Mouse (Mus musculus): ENCODE measurements around the gene Nckap5l. TPM values are rescaled to one million over a fixed set of nuclear protein-coding genes. Genes with fewer than 3 reads are reported as not detected.

Gene Nckap5l
- polyA plus RNA-seq, 1 experiment: 48.6 TPM

GRCm38 (mm10) chr15:99445567-99445966 is 12.0 kb downstream of the Nckap5l start:
- no peak for TF ChIP-seq POLR2A (IDR thresholded peaks at IDR 0.05; ENCODE audit: control insufficient read depth, extremely low read depth, insufficient read depth, low read length, poor library complexity)
- no peak for TF ChIP-seq CTCF (IDR thresholded peaks at IDR 0.05; ENCODE audit: borderline replicate concordance, control insufficient read depth, extremely low read depth, insufficient read depth, low read length, poor library complexity)
- no peak for DNase-seq
- Histone ChIP-seq H3K27me3 (ENCODE audit: control insufficient read depth, insufficient read depth, low read length) (no peaks in the 10 kb centered on the region), H3K27ac (ENCODE audit: control insufficient read depth, insufficient read depth, low read length) (no peak overlapping the region), H3K4me1 (replicated peaks; ENCODE audit: control insufficient read depth, insufficient read depth, low read length) (peaks cover 13% of the 10 kb centered on the region), H3K36me3 (ENCODE audit: control insufficient read depth, insufficient read depth, low read length) (no peaks in the 10 kb centered on the region), H3K4me3 (ENCODE audit: control insufficient read depth, insufficient read depth, low read length) (no peak overlapping the region)
- WGBS: 89% methylated on average over 6 of the region's 6 CpGs

- TF ChIP-seq POLR2A (IDR thresholded peaks at IDR 0.05; ENCODE audit: control insufficient read depth, extremely low read depth, insufficient read depth, low read length, poor library complexity): no peak
- no peak for TF ChIP-seq CTCF (IDR thresholded peaks at IDR 0.05; ENCODE audit: borderline replicate concordance, control insufficient read depth, extremely low read depth, insufficient read depth, low read length, poor library complexity)
- Histone ChIP-seq H3K4me3 (ENCODE audit: control insufficient read depth, insufficient read depth, low read length) (no peak overlapping the region), H3K27me3 (ENCODE audit: control insufficient read depth, insufficient read depth, low read length) (no peaks in the 10 kb centered on the region), H3K27ac (ENCODE audit: control insufficient read depth, insufficient read depth, low read length) (no peak overlapping the region), H3K4me1 (replicated peaks; ENCODE audit: control insufficient read depth, insufficient read depth, low read length) (peaks cover 8% of the 10 kb centered on the region), H3K36me3 (ENCODE audit: control insufficient read depth, insufficient read depth, low read length) (no peaks in the 10 kb centered on the region)
- 85% methylated on average over 7 of the region's 7 CpGs for WGBS
- no peak for DNase-seq
These were observed 15.2 kb downstream of the Nckap5l start for GRCm38 (mm10) chr15:99442358-99442757.

GRCm38 (mm10) chr15:99440816-99441457 is 16.6 kb downstream of the Nckap5l start:
- no peak overlapping the region for H3K4me3 ChIP-seq (ENCODE audit: control insufficient read depth, insufficient read depth, low read length)
- no peak for DNase-seq
- H3K36me3 ChIP-seq (ENCODE audit: control insufficient read depth, insufficient read depth, low read length): no peaks in the 10 kb centered on the region
- 92% methylated on average over 8 of the region's 8 CpGs for WGBS
- no peaks in the 10 kb centered on the region for H3K27me3 ChIP-seq (ENCODE audit: control insufficient read depth, insufficient read depth, low read length)
- TF ChIP-seq CTCF (IDR thresholded peaks at IDR 0.05; ENCODE audit: borderline replicate concordance, control insufficient read depth, extremely low read depth, insufficient read depth, low read length, poor library complexity) (no peak), POLR2A (IDR thresholded peaks at IDR 0.05; ENCODE audit: control insufficient read depth, extremely low read depth, insufficient read depth, low read length, poor library complexity) (no peak)
- peaks cover 8% of the 10 kb centered on the region for H3K4me1 ChIP-seq (replicated peaks; ENCODE audit: control insufficient read depth, insufficient read depth, low read length)
- no peak overlapping the region for H3K27ac ChIP-seq (ENCODE audit: control insufficient read depth, insufficient read depth, low read length)

GRCm38 (mm10) chr15:99440112-99440815 is 17.3 kb downstream of the Nckap5l start:
- Histone ChIP-seq H3K36me3 (ENCODE audit: control insufficient read depth, insufficient read depth, low read length) (no peaks in the 10 kb centered on the region), H3K4me3 (ENCODE audit: control insufficient read depth, insufficient read depth, low read length) (no peak overlapping the region), H3K4me1 (replicated peaks; ENCODE audit: control insufficient read depth, insufficient read depth, low read length) (peaks cover 8% of the 10 kb centered on the region), H3K27ac (ENCODE audit: control insufficient read depth, insufficient read depth, low read length) (no peak overlapping the region), H3K27me3 (ENCODE audit: control insufficient read depth, insufficient read depth, low read length) (no peaks in the 10 kb centered on the region)
- no peak for DNase-seq
- WGBS: 86% methylated on average over 2 of the region's 2 CpGs
- TF ChIP-seq POLR2A (IDR thresholded peaks at IDR 0.05; ENCODE audit: control insufficient read depth, extremely low read depth, insufficient read depth, low read length, poor library complexity): no peak
- TF ChIP-seq CTCF (IDR thresholded peaks at IDR 0.05; ENCODE audit: borderline replicate concordance, control insufficient read depth, extremely low read depth, insufficient read depth, low read length, poor library complexity): no peak

GRCm38 (mm10) chr15:99438966-99439698 is 18.4 kb downstream of the Nckap5l start:
- 94% methylated on average over 8 of the region's 8 CpGs for WGBS
- no peaks in the 10 kb centered on the region for H3K36me3 ChIP-seq (ENCODE audit: control insufficient read depth, insufficient read depth, low read length)
- TF ChIP-seq POLR2A (IDR thresholded peaks at IDR 0.05; ENCODE audit: control insufficient read depth, extremely low read depth, insufficient read depth, low read length, poor library complexity): no peak
- TF ChIP-seq CTCF (IDR thresholded peaks at IDR 0.05; ENCODE audit: borderline replicate concordance, control insufficient read depth, extremely low read depth, insufficient read depth, low read length, poor library complexity): no peak
- no peak for DNase-seq
- H3K27ac ChIP-seq (ENCODE audit: control insufficient read depth, insufficient read depth, low read length): no peak overlapping the region
- H3K4me3 ChIP-seq (ENCODE audit: control insufficient read depth, insufficient read depth, low read length): no peak overlapping the region
- H3K27me3 ChIP-seq (ENCODE audit: control insufficient read depth, insufficient read depth, low read length): no peaks in the 10 kb centered on the region
- peaks cover 8% of the 10 kb centered on the region for H3K4me1 ChIP-seq (replicated peaks; ENCODE audit: control insufficient read depth, insufficient read depth, low read length)

GRCm38 (mm10) chr15:99433913-99434312 is 23.6 kb downstream of the Nckap5l start:
- Histone ChIP-seq H3K27ac (ENCODE audit: control insufficient read depth, insufficient read depth, low read length) (no peak overlapping the region), H3K27me3 (ENCODE audit: control insufficient read depth, insufficient read depth, low read length) (no peaks in the 10 kb centered on the region), H3K4me3 (ENCODE audit: control insufficient read depth, insufficient read depth, low read length) (no peak overlapping the region), H3K36me3 (ENCODE audit: control insufficient read depth, insufficient read depth, low read length) (peaks cover 5% of the 10 kb centered on the region; the same call in 1 of the 2 replicates), H3K4me1 (replicated peaks; ENCODE audit: control insufficient read depth, insufficient read depth, low read length) (peaks cover 10% of the 10 kb centered on the region)
- TF ChIP-seq CTCF (IDR thresholded peaks at IDR 0.05; ENCODE audit: borderline replicate concordance, control insufficient read depth, extremely low read depth, insufficient read depth, low read length, poor library complexity) (no peak), POLR2A (IDR thresholded peaks at IDR 0.05; ENCODE audit: control insufficient read depth, extremely low read depth, insufficient read depth, low read length, poor library complexity) (no peak)
- DNase-seq: no peak
- 97% methylated on average over 12 of the region's 12 CpGs for WGBS

Data from thymus, adult 2 months (tissue).